Mouse (Mus musculus): ENCODE results near the gene Tsen2. TPM values are rescaled to one million over a fixed set of nuclear protein-coding genes. Genes with fewer than 3 reads are reported as not detected.

Tsen2 gene
- polyA plus RNA-seq, 1 experiment from 2014 or later: 15.6 TPM

Other genes with a start within 250 kb of the Tsen2 start
- gene Pparg, start 183.7 kb upstream of the Tsen2 start, polyA plus RNA-seq (2015; fragmentation: Nextera tagmentation; extraction: Ambion mirVana): 1.2 and 1.3 TPM in 2 replicates
- gene Mkrn2os, start 47.9 kb downstream of the Tsen2 start, polyA plus RNA-seq (2015; fragmentation: Nextera tagmentation; extraction: Ambion mirVana): 6.6 and 7.2 TPM in 2 replicates
- gene Mkrn2, start 57.2 kb downstream of the Tsen2 start, polyA plus RNA-seq (2015; fragmentation: Nextera tagmentation; extraction: Ambion mirVana): 11.4 and 12.1 TPM in 2 replicates
- gene Raf1, start 132.0 kb downstream of the Tsen2 start, polyA plus RNA-seq (2015; fragmentation: Nextera tagmentation; extraction: Ambion mirVana): 32.8 and 38.3 TPM in 2 replicates
- 28.3 and 29.9 TPM in 2 replicates for gene Tmem40, start 217.7 kb downstream of the Tsen2 start, polyA plus RNA-seq (2015; fragmentation: Nextera tagmentation; extraction: Ambion mirVana)
- gene Cand2, start 229.9 kb downstream of the Tsen2 start, polyA plus RNA-seq (2015; fragmentation: Nextera tagmentation; extraction: Ambion mirVana): 3.3 and 4.3 TPM in 2 replicates

Measured in liver, embryonic 13.5 days (tissue).